Mouse (Mus musculus): ENCODE measurements at regions not wholly inside any gene's neighbourhood (a gene's known extent, or its start where the extent isn't known, plus 50 kb on each side); places are given as distances from the start of the nearest gene placed in this dataset.

DNA sequence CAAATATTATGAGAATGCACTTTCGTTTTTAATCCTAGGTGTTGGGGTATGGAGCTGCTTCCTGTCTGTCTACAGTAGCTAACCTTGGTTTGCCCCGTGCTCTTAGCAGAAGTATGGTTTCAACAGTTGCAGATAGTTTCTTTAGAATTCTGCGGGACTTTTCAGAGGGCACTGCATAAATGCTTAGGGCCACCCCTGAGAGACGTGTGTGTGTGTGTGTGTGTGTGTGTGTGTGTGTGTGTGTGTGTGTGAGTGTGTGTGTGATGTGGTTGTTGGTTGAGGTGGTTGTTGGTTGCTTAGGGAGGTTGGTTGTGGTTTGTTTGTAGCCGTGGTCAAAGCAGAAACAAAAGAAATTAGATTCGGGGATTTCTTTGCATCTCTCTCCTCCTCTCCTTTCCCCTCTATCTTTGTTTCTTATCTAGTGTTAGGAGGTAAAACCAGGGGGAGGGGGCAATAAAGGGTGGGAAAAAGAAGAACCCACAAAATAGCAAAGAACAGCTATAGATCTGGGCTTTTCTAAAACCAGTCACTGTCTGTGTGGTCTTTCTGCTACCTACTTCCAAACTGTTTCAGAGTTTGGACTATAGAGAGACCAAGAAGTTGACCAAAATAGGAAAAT is 118.7 kb upstream of the Lemd2 start:
- in situ Hi-C loops (cut with MseI, MboI): no loop called here

DNA sequence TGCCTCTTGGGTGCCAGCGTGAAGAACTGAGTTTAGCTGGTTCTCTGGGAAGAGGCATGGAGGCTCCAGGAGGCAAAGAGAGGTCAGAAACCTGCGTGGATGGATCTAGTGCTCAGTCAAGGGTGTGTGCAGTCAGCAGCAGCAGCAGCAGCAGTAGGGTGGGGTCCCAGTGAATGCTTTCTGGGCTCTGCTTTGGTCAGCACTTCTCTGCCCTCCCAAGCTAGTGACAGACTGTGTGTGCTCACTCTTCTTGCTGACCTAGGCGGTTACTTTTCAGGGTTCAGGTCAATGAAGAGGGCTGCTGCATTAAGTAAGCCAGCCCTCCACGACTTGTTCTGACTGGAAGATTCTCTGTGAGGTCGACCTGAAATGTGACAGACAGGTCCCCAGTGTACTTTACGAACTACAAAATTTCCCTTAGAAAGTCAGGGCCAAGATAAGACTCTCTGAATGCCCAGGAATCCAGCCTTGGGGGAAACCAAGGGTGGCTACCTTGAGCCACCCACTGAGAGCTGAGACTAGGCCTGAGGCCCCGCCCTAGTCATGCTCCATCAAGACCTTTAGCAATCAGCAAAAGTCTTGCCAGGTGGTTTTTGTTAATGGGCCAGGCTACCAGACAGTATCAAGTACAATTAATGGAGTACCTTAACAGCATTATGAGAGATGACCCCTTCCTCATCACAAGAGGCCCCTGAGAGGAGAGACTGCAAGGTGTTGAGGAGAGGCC is 114.9 kb upstream of the Lemd2 start:
- in situ Hi-C loops (cut with MseI, MboI): loop anchor here in 1 of 2 experiments (10.0 kb wide), 1 partner anchor 94 kb away; no protein-coding TSS in a partner anchor

GRCm38 (mm10) chr17:27317576-27318277 is 113.5 kb upstream of the Lemd2 start:
- in situ Hi-C loops (cut with MseI, MboI): loop anchor here in 1 of 2 experiments (10.0 kb wide), 1 partner anchor 93 kb away; no protein-coding TSS in a partner anchor

GRCm38 (mm10) chr17:27316711-27317575 is 112.7 kb upstream of the Lemd2 start:
- in situ Hi-C loops (cut with MseI, MboI): loop anchor here in 1 of 2 experiments (10.0 kb wide), 1 partner anchor 92 kb away; no protein-coding TSS in a partner anchor

- in situ Hi-C loops (cut with MseI, MboI): loop anchor here in 1 of 2 experiments (10.0 kb wide), 1 partner anchor 91 kb away; no protein-coding TSS in a partner anchor
These were observed 111.8 kb upstream of the Lemd2 start for GRCm38 (mm10) chr17:27315947-27316628.

GRCm38 (mm10) chr17:27315428-27315827 is 111.2 kb upstream of the Lemd2 start:
- in situ Hi-C loops (cut with MseI, MboI): loop anchor here in 1 of 2 experiments (10.0 kb wide), 1 partner anchor 91 kb away; no protein-coding TSS in a partner anchor

DNA sequence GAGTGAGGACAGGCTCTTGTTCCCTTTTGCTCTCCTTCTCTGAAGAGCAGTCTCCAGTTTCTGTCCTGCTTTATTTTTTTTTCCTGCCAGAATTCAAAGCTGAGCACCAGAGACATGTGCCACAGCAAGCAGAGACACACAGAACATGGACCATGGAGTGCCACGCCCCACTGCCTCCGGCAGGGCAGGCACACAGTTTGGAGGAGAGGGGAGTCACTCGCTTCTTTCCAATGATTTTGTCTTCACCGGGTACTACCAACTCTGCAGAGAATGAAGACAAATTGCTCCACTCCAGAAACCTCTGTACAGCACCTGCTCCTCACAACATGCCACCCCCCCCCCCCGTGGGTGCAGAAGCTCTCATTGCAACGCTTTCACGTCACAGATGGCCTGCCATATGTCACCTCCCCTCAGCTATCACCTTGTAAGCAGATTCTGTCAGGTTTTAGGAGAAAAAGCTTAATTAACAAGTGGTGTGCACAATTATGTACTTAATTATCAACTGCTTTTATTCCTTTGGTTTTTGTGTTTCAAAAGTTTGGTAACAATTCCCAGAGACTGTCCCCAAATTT is 110.6 kb upstream of the Lemd2 start:
- in situ Hi-C loops (cut with MseI, MboI): loop anchor here (5.0 to 10.0 kb wide), 2 partner anchors 88 to 90 kb away; no protein-coding TSS in a partner anchor

GRCm38 (mm10) chr17:27308933-27309332 is 104.7 kb upstream of the Lemd2 start:
- in situ Hi-C loops (cut with MseI, MboI): no loop called here

- in situ Hi-C loops (cut with MseI, MboI): no loop called here
These were observed 100.6 kb upstream of the Lemd2 start for GRCm38 (mm10) chr17:27304842-27305241.

DNA sequence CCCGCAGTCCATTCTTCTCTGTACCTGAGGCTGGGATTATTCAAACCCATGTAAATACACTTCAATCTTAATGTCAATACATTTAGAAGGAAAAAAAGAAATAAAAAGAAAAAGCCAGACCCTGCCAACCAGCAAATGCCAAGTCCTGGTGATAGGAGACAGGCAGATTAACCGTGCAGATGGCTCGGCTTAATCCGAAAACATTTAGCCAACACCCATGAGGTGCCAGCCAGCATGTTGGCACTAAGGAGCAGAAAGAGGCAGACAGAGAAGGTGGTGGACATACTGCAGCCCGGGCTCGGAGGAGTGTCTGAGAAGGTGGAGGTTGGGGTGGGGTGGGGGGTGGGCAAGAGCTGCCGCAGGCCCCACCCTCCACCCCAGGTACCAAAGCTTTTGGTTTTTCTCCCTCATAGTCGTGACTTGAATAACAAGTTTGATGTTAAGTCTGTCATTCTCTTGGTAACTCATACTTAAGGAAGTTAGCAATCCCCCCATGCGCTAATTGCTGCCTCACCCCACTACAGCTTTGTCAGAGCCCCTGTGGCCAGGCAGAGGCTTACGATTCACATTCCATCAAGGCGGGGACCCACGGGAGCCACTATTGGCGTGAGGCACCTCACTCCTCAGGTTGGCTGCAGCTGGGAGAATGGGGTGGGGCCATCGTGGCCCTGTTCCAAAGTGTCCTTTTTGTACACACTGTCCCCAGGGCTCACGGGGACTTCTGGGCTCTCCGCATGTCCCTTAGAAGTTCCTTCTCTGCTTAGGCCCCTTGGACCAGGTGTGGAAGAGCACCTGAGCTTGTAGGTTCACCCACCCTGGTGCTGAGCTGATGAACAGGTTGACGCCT is 99.6 kb upstream of the Lemd2 start:
- in situ Hi-C loops (cut with MseI, MboI): no loop called here

- in situ Hi-C loops (cut with MseI, MboI): no loop called here
These were observed 98.8 kb upstream of the Lemd2 start for GRCm38 (mm10) chr17:27303061-27303460.

GRCm38 (mm10) chr17:27301376-27301775 is 97.1 kb upstream of the Lemd2 start:
- in situ Hi-C loops (cut with MseI, MboI): no loop called here

- in situ Hi-C loops (cut with MseI, MboI): no loop called here
These were observed 95.0 kb upstream of the Lemd2 start for GRCm38 (mm10) chr17:27299297-27299696.

- in situ Hi-C loops (cut with MseI, MboI): no loop called here
These were observed 94.1 kb upstream of the Lemd2 start for GRCm38 (mm10) chr17:27298351-27298750.

DNA sequence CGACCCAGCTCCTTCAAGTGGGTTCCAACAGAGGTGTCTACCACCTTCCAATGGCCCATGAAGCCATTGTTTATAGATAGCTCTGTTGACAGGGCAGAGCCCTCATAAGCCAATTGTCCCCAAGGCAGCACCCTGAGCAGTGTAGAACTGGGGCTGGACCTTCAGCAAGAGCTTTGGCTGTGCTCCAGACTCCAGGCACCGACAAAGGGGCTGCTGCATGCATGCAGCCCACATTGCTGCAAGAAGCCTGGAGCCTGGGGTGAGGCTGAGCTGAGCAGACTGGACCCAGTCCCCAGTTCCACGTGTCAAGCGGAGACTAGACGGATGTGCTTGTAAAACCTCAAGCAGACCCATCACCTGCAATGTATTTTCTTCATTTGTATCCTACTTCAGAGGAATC is 91.9 kb upstream of the Lemd2 start:
- in situ Hi-C loops (cut with MseI, MboI): no loop called here

DNA sequence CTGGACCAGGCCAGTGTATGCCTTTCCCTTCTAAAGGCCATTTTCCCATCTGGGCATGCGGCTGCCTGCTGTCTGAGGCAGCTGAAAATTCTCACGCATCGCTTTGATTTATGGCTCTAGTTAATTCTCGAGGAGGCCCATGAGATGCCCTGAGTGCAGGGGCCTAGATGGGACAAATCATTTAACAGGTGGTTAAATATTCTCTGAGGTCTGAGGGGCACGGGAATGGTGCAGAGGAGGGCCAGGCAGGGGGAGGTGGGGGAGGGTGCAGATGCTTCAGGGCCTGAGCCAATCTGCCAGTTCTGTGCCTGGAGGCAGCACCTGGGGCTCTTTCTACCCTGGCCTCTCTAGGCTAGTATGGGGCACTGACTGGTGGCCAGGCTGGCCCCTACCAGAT is 89.9 kb upstream of the Lemd2 start:
- in situ Hi-C loops (cut with MseI, MboI): loop anchor here in 1 of 2 experiments (5.0 kb wide), 1 partner anchor 38 kb away; no protein-coding TSS in a partner anchor

- in situ Hi-C loops (cut with MseI, MboI): loop anchor here in 1 of 2 experiments (5.0 kb wide), 1 partner anchor 39 kb away; no protein-coding TSS in a partner anchor
These were observed 89.4 kb upstream of the Lemd2 start for GRCm38 (mm10) chr17:27293586-27294207.

GRCm38 (mm10) chr17:27291673-27292072 is 87.4 kb upstream of the Lemd2 start:
- in situ Hi-C loops (cut with MseI, MboI): loop anchor here in 1 of 2 experiments (5.0 kb wide), 1 partner anchor 41 kb away; no protein-coding TSS in a partner anchor
